Mouse (Mus musculus) limb, embryonic 14.5 days (tissue): Measurements from ENCODE around the gene Oaf. TPM values are rescaled to one million over a fixed set of nuclear protein-coding genes. Genes with fewer than 3 reads are reported as not detected.

Source experiments
- ATAC-seq: fragments of 200-750 bp; cut with Nextera tagmentation; 2 replicates; pipeline ENCODE4 v1.8.0; 2017; ENCODE audit warnings: low read depth, moderate number of reproducible peaks, moderate TSS enrichment; ENCODE audit not compliant: low FRiP score
- DNase-seq: peaks from one replicate; pipeline ENCODE4 v3.0.0-alpha.2; 2015; ENCODE audit warnings: low spot score
- H3K27ac ChIP-seq: fragments of 300-500 bp; sonication (generic); replicated peaks from 2 replicates; pipeline ENCODE4 v1.5.1; 2014; ENCODE audit warnings: low read depth, mild to moderate bottlenecking, low read length, moderate library complexity, mixed read lengths
- H3K27me3 ChIP-seq: fragments of 300-500 bp; sonication (generic); 2 replicates; pipeline ENCODE4 v1.6.1; 2014; ENCODE audit warnings: low read length, mixed read lengths; ENCODE audit not compliant: control insufficient read depth, insufficient read depth
- H3K36me3 ChIP-seq: fragments of 300-500 bp; sonication (generic); 2 replicates; pipeline ENCODE4 v1.6.1; 2014; ENCODE audit warnings: mild to moderate bottlenecking, low read length, moderate library complexity, mixed read lengths; ENCODE audit not compliant: control insufficient read depth, insufficient read depth
- H3K4me1 ChIP-seq: fragments of 300-500 bp; sonication (generic); 2 replicates; pipeline ENCODE4 v1.6.1; 2014; ENCODE audit warnings: antibody characterized with exemption, low read length, mixed read lengths; ENCODE audit not compliant: control insufficient read depth, insufficient read depth
- H3K4me2 ChIP-seq: fragments of 300-500 bp; sonication (generic); replicated peaks from 2 replicates; pipeline ENCODE4 v1.6.1; 2014; ENCODE audit warnings: low read depth, mild to moderate bottlenecking, low read length, moderate library complexity; ENCODE audit not compliant: severe bottlenecking
- H3K4me3 ChIP-seq: fragments of 300-500 bp; sonication (generic); replicated peaks from 2 replicates; pipeline ENCODE4 v1.5.1; 2014; ENCODE audit warnings: low read length
- H3K9ac ChIP-seq: fragments of 300-500 bp; sonication (generic); 2 replicates; pipeline ENCODE4 v1.6.1; 2014; ENCODE audit warnings: mild to moderate bottlenecking, low read depth, low read length, moderate library complexity; ENCODE audit not compliant: severe bottlenecking
- H3K9me3 ChIP-seq: fragments of 300-500 bp; sonication (generic); 2 replicates; pipeline ENCODE4 v1.6.1; 2016; ENCODE audit warnings: low read length; ENCODE audit not compliant: control insufficient read depth
- POLR2A ChIP-seq: fragments of 200-500 bp; IDR thresholded peaks from 2 replicates; pipeline ENCODE4 v1.8.0; 2012; ENCODE audit warnings: inconsistent platforms, mild to moderate bottlenecking, moderate library complexity, borderline replicate concordance; ENCODE audit not compliant: insufficient read depth, insufficient read length; ENCODE audit errors: extremely low read depth
- WGBS: fragments of 180-500 bp; shearing (Covaris S2); extraction: QIAGEN DNeasy Blood & Tissue Kit; methylation state at CpG from one replicate; pipeline ENCODE4 v1.1.7; 2014; 5-methylcytosine and 5-hydroxymethylcytosine counted together
- polyA plus RNA-seq, 2 experiments: library from polyadenylated mRNA; depleted of rRNA in 1 of 2; stranded (reverse) in 1 of 2; unstranded in 1 of 2; fragments of >200 nt; fragmentation: Nextera tagmentation in 1 of 2; extraction: Ambion mirVana in 1 of 2; gene quantifications; 2 replicates each; pipeline versions ENCODE4 v1.2.1 to v1.2.3; 2012 to 2014

The Oaf gene
- polyA plus RNA-seq, 2 experiments, result 145 to 154 TPM

DNA sequence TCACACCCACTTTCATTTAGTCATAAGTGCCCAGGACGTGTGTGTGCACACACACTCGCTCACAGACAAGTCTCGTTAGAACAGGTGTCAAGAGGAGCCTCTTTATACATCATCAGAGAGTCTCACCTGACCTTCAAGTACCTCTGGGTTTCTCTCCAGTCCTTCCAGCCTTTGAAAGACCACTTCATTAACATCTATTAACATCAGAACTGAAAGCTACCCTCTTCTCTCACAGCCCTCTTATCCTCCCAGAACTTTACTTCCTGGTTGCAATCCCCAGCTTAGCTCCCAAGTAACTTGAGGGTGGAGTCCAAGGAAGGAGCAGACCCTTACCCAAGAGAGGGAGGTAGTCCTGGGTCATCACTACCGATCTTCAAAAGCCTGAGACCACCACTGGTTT is 48.1 kb downstream of the Oaf start:
- WGBS, result 44% methylated on average over 4 of the region's 4 CpGs
- H3K27me3 ChIP-seq, result no peaks in the 10 kb centered on the region
- H3K9ac ChIP-seq, result no peak overlapping the region
- H3K27ac ChIP-seq, result no peak overlapping the region
- H3K4me3 ChIP-seq, result no peak overlapping the region
- no peak overlapping the region for H3K4me2 ChIP-seq
- no peaks in the 10 kb centered on the region for H3K36me3 ChIP-seq
- no peak for TF ChIP-seq POLR2A
- H3K9me3 ChIP-seq, result no peaks in the 10 kb centered on the region
- no peak for DNase-seq
- ATAC-seq, result no peak
- no peaks in the 10 kb centered on the region for H3K4me1 ChIP-seq

DNA sequence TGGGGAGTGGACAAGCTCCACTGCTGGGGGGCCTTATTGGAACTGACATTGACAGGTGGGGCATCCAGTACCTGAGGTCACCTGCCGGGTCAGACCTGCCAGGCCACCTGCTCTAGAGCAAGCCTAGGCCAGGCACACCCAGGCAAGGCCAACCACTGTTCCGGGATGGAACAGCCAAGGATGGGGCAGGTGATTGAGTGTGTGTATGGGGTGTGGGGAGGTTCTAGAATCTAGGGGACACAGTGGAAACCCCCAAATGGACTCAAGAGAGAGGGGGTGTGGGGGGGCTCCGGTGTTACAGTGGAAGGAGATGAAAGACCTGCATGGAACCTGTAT is 50.7 kb downstream of the Oaf start:
- Histone ChIP-seq H3K27ac (no peak overlapping the region), H3K4me2 (no peak overlapping the region), H3K36me3 (no peaks in the 10 kb centered on the region), H3K9ac (no peak overlapping the region), H3K4me3 (no peak overlapping the region), H3K27me3 (no peaks in the 10 kb centered on the region), H3K4me1 (no peaks in the 10 kb centered on the region), H3K9me3 (no peaks in the 10 kb centered on the region)
- no peak for TF ChIP-seq POLR2A
- WGBS, result 50% methylated on average over 3 of the region's 3 CpGs
- DNase-seq, result no peak
- no peak for ATAC-seq

DNA sequence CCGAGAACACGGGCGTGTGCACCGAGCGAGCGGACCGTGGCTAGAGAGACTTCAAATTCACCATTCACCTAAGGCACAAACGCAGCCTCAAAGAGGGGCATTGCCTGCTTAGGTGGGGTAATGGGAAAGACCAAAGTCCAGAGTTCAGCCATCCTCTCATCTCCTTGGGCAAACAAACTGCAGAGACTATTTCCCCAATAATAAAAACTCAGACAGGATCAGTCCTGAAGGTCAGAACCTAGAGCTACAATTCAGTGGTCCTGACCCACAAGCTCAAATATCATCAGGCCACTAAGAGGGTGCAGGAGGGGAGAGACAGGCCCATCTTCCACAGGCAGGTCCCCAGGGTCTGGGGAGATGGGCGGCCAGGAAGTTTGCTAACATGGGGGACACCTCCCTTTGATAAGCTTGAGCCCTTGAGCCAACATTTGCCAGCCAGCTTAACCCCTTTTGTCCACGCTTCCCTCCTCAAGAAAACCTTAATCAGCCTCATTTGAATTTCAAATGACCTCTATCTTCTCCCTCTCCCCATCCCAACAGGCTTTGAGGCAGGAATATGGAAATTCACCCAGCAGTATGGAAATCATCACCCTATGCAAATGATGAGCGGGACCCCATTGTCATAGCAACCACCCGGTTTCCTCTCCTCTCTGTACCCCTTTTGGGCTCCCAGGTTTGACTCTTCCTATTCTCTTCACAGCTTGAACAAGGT is 51.2 kb downstream of the Oaf start:
- no peaks in the 10 kb centered on the region for H3K36me3 ChIP-seq
- H3K27ac ChIP-seq, result no peak overlapping the region
- H3K4me2 ChIP-seq, result no peak overlapping the region
- H3K9me3 ChIP-seq, result no peaks in the 10 kb centered on the region
- DNase-seq (no peak), ATAC-seq (no peak)
- H3K4me1 ChIP-seq, result no peaks in the 10 kb centered on the region
- no peak for TF ChIP-seq POLR2A
- no peak overlapping the region for H3K9ac ChIP-seq
- no peaks in the 10 kb centered on the region for H3K27me3 ChIP-seq
- H3K4me3 ChIP-seq, result no peak overlapping the region
- WGBS, result 71% methylated on average over 12 of the region's 12 CpGs

DNA sequence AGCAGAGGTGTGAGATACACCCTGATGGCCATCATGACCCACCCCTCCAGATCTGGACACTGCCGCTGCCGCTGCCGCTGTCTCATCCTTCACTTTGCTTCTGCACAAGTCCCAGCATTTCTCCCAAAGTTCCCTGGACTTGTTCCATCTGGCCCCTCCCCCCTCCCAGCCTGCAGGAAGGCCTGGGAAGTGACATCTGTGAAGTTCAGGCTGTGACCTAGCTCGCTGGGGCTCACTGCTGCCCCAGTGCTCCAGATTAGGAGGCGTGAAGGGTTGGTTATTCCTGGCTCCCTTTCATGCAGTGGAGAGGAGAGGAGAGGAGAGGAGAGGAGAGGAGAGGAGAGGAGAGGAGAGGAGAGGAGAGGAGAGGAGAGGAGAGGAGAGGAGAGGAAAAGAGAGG is 60.1 kb downstream of the Oaf start:
- TF ChIP-seq POLR2A, result no peak
- no peaks in the 10 kb centered on the region for H3K36me3 ChIP-seq
- H3K4me1 ChIP-seq, result no peaks in the 10 kb centered on the region
- DNase-seq (no peak), ATAC-seq (no peak)
- no peaks in the 10 kb centered on the region for H3K27me3 ChIP-seq
- H3K27ac ChIP-seq, result no peak overlapping the region
- 42% methylated on average over 5 of the region's 5 CpGs for WGBS
- no peak overlapping the region for H3K4me3 ChIP-seq
- H3K9me3 ChIP-seq, result no peaks in the 10 kb centered on the region
- H3K4me2 ChIP-seq, result no peak overlapping the region
- H3K9ac ChIP-seq, result no peak overlapping the region

DNA sequence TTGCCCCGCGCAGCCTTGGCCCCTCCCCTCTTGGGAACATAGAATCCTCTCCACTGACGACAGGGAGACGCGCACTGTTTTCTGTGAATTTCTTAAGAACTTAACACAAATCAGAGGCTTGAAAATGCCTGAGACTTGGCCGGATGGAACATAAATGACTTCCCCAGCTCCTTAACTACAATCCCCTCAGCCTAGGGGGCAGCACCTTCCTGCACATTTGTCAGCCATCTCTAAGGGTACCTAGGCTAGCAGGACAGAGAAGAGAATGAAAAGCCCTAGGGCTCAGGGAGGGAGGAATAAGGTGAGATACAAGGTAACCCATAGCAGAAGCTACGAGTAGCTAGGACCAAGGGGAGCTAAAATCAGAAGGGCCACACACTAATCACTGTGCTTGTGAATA is 61.5 kb downstream of the Oaf start:
- Histone ChIP-seq H3K4me1 (no peaks in the 10 kb centered on the region), H3K4me2 (no peak overlapping the region), H3K36me3 (no peaks in the 10 kb centered on the region), H3K27ac (no peak overlapping the region), H3K27me3 (no peaks in the 10 kb centered on the region), H3K9me3 (no peaks in the 10 kb centered on the region), H3K9ac (no peak overlapping the region), H3K4me3 (no peak overlapping the region)
- no peak for DNase-seq
- TF ChIP-seq POLR2A, result no peak
- 56% methylated on average over 7 of the region's 7 CpGs for WGBS
- ATAC-seq, result no peak

Other genes starting within 250 kb of the Oaf start
- gene Arhgef12, start 132.7 kb downstream of the Oaf start, polyA plus RNA-seq (2012; rRNA removed), result 26.1 and 26.9 TPM in 2 replicates
- gene Arhgef12, start 132.7 kb downstream of the Oaf start, polyA plus RNA-seq (2014; fragmentation: Nextera tagmentation; extraction: Ambion mirVana), result 15.7 and 18.6 TPM in 2 replicates
- 16.3 and 19.6 TPM in 2 replicates for gene Tmem136, start 123.3 kb downstream of the Oaf start, polyA plus RNA-seq (2012; rRNA removed)
- 7.7 and 9.6 TPM in 2 replicates for gene Tmem136, start 123.3 kb downstream of the Oaf start, polyA plus RNA-seq (2014; fragmentation: Nextera tagmentation; extraction: Ambion mirVana)
- gene Pou2f3, start 29.5 kb downstream of the Oaf start, polyA plus RNA-seq (2012; rRNA removed), result 6.5 and 6.9 TPM in 2 replicates
- gene Pou2f3, start 29.5 kb downstream of the Oaf start, polyA plus RNA-seq (2014; fragmentation: Nextera tagmentation; extraction: Ambion mirVana), result 5.2 and 7.9 TPM in 2 replicates
- 41.5 and 49.4 TPM in 2 replicates for gene Trim29, start 70.9 kb upstream of the Oaf start, polyA plus RNA-seq (2012; rRNA removed)
- gene Trim29, start 70.9 kb upstream of the Oaf start, polyA plus RNA-seq (2014; fragmentation: Nextera tagmentation; extraction: Ambion mirVana), result 68.8 and 77.6 TPM in 2 replicates